Mouse (Mus musculus): ENCODE results near the gene Slc25a35.

- TF ChIP-seq CTCF (IDR thresholded peaks at IDR 0.05) = no peak
- TF ChIP-seq EP300 (IDR thresholded peaks at IDR 0.05) = no peak
These were observed 21.9 kb upstream of the Slc25a35 start for GRCm38 (mm10) chr11:68946001-68946400.

All from lung, postnatal 0 days (tissue).